Mouse (Mus musculus): ENCODE data around the gene Cirbp.

Cirbp gene

GRCm38 (mm10) chr10:80149291-80150225 is 16.2 kb upstream of the Cirbp start:
- peak; percentile 97 to 98 for DNase-seq (ENCODE audit: low spot score in 2 of 2)

GRCm38 (mm10) chr10:80150226-80151210 is 15.3 kb upstream of the Cirbp start:
- peak; percentile 38 to 43 for DNase-seq (ENCODE audit: low spot score in 2 of 2)

GRCm38 (mm10) chr10:80151211-80152034 is 14.4 kb upstream of the Cirbp start:
- peak in 1 of 2 experiments; percentile 74 for DNase-seq (ENCODE audit: low spot score in 2 of 2)

GRCm38 (mm10) chr10:80152071-80152872 is 13.5 kb upstream of the Cirbp start:
- DNase-seq (ENCODE audit: low spot score in 2 of 2), result no peak

GRCm38 (mm10) chr10:80152873-80153260 is 12.9 kb upstream of the Cirbp start:
- peak; percentile 26 to 27 for DNase-seq (ENCODE audit: low spot score in 2 of 2)

DNA sequence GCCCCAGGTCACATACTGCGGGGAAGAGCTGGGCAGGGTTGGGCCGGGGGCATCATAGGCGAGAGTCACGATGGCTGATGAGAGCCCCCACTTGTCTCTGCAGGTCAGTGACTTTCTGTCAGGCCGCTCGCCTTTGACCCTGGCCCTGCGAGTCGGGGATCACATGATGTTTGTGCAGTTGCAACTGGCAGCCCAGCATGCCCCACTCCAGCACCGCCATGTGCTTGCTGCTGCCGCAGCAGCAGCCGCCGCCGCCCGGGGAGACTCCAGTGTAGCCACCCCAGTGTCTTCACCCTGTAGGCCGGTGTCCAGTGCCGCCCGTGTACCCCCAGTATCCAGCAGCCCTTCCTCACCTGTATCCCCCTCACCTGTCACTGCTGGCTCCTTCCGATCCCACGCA is 12.1 kb upstream of the Cirbp start:
- DNase-seq (ENCODE audit: low spot score in 2 of 2), result no peak

DNA sequence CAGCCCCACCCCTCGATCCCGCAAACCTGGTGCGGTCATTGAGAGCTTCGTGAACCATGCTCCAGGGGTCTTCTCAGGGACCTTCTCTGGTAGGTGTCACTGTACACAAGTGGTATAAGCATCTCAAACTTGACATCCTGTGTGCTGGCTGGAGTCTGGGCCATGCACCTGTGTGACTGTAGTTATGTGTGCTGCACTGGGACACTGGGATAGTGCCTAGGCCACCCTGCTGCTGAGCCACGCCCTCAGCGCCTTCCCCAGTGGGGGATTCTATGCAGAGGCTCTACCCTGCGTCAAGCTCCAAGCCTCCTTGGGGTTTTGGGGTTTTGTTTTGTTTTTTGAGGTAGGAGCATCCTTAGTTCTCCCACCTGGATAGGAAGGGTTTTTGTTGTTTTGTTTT is 11.4 kb upstream of the Cirbp start:
- no peak for DNase-seq (ENCODE audit: low spot score in 2 of 2)

- no peak for DNase-seq (ENCODE audit: low spot score in 2 of 2)
Observed at GRCm38 (mm10) chr10:80155277-80155676, 10.5 kb upstream of the Cirbp start.

- DNase-seq (ENCODE audit: low spot score in 2 of 2), result peak; percentile 37 to 48
Observed at GRCm38 (mm10) chr10:80156002-80156751, 9.6 kb upstream of the Cirbp start.

GRCm38 (mm10) chr10:80156752-80157053 is 9.1 kb upstream of the Cirbp start:
- peak; percentile 20 to 23 for DNase-seq (ENCODE audit: low spot score in 2 of 2)

GRCm38 (mm10) chr10:80157141-80157929 is 8.4 kb upstream of the Cirbp start:
- DNase-seq (ENCODE audit: low spot score in 2 of 2), result peak; percentile 35 to 66

GRCm38 (mm10) chr10:80158307-80158986 is 7.3 kb upstream of the Cirbp start:
- peak; percentile 50 to 60 for DNase-seq (ENCODE audit: low spot score in 2 of 2)

DNA sequence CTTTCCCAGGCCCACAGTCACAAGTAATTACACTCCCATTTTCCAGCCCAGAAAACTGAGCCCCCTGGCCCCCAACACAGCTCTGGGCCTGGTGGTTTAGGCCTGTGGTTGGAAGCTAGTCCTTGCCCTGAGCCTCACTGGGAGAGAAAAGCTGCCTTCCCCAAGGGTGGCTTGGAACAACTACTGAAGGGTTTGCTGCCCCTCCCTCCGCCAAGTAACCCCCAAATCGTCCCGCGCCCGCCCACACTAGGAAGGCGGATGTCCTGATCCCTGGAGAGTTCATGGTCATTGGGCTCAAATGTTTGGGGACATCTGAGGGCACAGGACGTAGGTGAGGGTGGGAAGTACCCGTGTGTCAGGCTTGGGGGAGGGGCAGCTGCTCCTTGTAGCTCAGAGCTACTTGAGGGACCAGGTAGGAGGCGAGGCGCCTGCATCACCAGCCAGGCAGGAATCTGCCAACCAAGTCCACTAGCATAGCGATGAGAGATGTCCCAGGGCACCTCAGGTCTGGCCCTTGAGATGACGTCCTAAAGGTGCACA is 6.7 kb upstream of the Cirbp start:
- DNase-seq (ENCODE audit: low spot score in 2 of 2), result no peak

DNA sequence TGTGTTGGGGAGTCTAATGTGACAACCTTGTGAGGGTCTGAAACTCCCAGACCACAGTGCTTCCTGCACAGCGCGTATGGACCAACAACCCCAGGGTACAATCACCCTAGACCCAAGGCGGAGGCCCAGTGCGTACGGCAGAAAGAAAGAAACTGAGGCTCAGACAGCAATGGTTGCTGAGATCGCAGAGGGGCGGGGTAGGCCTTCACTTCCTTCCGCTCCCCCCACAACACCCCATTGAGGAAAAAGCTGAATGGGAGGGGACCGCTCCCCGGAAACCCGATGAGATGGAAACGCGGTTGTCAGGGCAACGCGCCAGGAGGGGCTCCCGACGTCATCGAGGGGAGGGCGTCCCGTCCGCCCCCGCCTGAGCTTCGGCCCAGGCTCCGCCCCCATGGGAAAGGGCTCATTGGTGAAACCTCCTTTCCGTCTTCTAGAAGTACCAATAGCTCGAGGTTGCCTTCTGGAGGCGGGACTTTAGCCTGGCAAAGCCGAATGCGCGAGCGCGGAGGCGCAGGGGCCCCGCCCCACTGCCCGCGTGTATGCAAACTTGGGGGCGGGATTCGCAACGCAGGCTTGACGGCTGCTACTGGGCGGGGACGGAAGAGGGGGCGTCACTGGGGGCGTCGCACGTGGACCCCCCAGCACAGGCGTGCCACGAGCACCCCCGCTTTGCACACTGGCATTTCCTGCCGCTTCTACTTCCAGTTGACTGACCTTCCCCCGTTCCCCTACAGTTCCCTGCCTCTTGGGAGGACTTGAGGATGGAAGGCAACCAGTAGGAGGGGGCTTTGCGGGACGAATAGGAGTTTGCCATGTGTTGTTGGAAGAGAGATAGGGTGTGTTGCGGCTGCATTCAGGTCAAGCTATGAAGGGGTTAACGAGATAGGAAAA is 6.0 kb upstream of the Cirbp start:
- DNase-seq (ENCODE audit: low spot score in 2 of 2), result peak; percentile 99

DNA sequence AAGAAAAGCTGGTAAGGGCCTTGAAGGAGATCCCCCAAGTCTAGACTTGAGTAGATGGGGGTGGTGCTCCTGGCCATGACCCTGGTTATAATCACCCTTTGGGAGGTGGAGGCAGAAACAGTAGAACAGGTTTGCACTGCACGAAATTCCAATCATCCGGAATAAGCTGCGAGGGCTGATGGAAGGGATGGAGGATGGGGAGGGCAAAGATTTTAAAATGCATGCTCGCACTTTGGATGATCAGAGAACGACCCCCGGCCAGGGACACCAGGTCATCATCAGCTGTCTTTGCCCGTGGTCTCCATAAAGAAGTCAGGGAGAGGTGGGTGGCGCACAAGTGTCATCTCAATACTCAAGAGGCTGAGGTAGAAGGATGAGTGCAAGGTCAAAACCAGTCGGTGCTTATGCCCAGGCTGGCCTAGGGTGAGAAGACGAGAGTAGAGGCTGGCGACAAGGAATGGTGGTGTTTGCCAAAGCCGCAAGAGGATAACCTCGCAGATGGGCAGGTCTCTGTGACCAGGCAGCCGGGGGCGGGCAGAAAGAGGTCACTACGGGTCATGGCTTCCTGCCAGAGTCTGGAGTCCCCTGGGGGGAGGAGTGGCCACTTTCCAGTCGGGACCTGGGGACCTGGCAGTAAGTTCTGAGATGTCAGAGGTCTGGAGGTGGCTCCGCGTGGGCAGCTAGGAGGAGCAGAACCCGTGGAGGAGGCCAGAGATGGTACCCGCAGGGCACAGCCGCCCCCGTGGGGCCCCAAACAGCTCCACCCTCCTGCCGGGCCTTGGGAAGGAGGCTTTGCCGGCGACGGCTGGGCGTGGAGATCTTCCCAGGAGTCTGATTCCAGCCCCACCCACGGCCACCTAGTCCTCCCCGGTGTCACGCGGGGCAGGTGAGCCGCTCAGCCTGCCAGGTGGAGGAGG is 5.1 kb upstream of the Cirbp start:
- DNase-seq (ENCODE audit: low spot score in 2 of 2), result peak; percentile 34 to 36

Measured in right cerebral cortex, adult 2 months (tissue).